Mouse (Mus musculus) left cerebral cortex, adult 9 months (tissue): ENCODE results near the gene Tfg.

ENCODE experiments used
- DNase-seq, 2 experiments: peaks; one replicate each; pipeline ENCODE4 v3.0.0; 2022; ENCODE audit warnings: low spot score in 2 of 2

Tfg gene

DNA sequence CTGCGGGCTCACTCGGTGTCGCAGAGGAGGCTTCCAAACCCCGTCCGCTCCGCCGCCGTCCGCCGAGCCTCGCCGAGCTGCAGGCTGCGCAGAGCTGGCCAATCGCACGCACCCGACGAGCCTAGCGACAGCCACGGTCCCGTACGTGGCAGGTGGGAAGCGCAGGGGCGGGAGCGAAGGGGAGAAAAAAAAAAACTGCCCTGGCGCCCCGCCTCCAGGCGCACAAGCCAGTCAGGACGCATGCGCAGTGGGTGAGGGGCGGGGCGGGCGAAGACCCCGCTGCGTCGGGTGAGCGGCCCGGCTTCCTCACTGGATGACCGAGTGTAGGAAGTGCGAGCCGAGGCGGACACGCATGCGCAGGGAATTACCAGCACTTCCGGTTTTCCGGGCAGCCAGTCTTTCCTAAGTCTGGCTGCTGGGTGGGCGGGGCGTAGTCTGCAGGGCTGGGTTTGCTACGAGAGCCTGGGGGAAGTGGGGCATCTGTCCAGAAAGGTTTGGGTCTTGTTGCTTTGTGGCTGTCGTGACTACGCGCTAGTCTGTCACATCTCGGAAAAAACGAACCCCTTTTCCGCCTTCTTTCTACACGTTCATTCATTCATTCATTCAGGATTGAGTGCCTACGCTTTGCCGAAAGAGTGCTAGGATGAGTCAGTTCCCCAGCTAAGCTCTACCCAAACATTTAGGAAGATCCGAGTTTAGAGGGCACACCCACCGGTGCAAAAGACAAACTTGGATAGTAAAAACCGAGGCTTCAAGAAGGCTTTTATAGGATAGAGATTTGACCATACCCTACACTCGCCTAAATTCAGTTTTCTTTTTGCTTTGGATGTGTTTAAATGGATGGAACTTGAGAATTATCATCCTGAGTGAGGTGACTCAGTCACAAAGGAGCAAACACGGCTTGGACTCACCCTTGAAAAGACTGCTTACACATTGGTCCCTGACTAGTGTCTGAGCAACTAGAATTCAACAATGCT lies at the start of gene Tfg:
Gene Tfg (minus strand): TSS at position 227 of the 977 bp plus-strand sequence.
- DNase-seq, result peak; percentile 97 to 99

- DNase-seq, result no peak
Measured at GRCm38 (mm10) chr16:56729060-56729459, 11.8 kb upstream of the Tfg start.

DNA sequence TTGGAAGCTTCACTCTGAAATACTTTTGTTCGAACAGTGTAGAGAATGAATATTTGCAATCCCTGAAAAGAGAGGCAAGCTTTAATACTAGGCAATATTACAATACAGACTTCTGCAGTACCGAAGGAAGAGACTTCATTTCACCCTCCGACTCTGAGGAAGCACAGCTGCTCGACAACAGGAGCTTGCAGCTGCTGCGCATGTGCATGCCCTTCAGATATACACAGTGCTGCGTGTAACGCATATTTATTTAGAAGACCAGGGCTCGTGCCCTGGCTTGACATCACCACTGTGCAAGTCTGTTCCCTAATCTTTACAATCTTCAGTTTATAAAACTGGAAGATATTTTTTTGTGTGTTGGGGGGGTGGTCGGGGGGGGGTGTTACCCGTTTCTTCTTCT lies 7.7 kb upstream of the Tfg start:
- DNase-seq, result no peak

- DNase-seq, result no peak
Measured at GRCm38 (mm10) chr16:56722357-56722756, 5.1 kb upstream of the Tfg start.

- no peak for DNase-seq
Measured at GRCm38 (mm10) chr16:56719031-56719430, 1.8 kb upstream of the Tfg start.

DNA sequence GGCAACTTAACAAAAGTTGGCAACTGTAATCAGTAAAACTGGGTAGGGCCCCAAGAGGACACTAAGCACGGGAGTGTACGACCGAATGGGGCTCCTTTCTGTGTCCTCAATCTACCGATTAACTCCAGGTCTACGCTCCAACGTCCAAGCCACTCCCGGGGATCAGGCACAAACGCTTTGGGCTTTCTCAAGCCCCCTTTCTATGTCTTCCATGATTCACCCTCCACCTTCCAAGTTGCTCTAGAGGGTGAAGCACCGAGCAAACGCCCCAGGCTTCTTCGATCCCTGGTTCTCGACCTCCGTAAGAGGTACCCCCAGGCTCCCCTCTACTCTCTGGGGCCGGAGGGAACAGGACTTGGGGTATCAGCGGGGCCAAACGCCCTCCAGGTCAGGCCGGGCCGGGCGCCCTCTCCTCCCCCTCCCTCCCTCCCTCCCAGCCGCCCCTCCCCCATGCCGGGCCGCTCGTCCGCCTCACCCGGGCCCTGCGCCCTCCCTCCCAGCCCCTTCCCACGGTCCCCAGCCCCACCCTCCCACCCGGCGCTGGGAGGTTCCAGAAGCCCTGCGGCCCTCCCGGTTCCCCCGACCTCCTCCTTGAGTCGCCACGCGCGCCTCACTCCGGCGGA lies 582 bp downstream of the Tfg start:
- peak in 1 of 2 experiments; percentile 7 for DNase-seq

- no peak for DNase-seq
Measured at GRCm38 (mm10) chr16:56715608-56716007, 1.6 kb downstream of the Tfg start.

DNA sequence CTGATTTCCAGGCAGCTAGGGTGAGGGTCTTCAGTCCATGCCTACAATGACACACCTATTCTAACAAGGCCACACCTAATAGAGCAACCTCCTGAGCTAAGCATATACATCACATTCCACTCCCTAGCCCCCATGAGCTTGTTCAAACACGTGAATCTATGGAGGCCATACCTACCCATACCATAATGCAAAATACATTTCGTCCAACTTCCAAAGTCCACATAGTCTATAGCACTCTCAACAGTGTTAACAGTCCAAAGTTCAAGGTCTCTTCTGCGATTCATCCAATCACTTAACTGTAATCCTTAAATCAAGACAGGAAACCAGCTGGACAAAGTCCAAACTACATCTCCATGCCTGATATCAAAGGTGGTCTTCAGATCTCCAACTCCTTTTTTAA lies 7.2 kb downstream of the Tfg start:
- DNase-seq, result no peak

- no peak for DNase-seq
Measured at GRCm38 (mm10) chr16:56705731-56706130, 11.5 kb downstream of the Tfg start.

DNA sequence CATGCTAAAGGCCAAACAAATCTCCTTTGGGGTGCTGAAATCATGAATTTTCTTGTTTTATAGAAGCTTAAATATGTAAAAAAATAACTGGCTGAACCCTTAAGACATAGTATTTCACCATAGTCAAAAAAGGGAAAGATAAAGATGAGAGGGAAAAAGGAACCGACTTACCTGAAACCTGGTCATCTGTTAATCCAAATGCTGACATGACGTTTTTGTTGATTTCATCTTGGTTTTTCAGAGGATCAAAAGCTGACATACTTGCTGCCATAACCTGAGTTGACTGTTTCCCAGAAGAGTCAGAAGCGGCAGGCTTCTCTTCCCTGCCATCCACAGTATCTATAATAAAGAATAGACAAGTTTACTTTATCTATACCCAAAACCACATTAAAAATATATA lies 16.4 kb downstream of the Tfg start:
- no peak for DNase-seq

DNA sequence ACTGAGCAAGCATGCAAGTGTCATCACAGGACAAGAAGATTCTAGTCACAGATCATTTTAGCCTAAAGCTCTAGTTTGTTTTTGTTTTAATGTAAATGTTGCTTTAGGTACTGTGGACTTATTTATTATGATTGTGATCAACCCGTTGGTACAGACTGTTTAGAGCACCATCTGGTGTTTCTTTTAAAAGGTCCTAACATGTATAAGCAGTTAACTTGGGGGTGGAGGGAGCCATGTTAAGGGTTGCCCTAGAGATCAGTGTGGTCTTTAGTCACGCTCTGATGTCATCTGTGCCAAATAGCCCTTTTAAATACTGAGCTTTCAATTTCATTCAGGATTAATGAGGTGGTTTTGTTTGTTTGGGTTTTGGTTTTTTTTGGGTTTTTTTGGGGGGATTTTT lies 20.8 kb downstream of the Tfg start:
- no peak for DNase-seq

DNA sequence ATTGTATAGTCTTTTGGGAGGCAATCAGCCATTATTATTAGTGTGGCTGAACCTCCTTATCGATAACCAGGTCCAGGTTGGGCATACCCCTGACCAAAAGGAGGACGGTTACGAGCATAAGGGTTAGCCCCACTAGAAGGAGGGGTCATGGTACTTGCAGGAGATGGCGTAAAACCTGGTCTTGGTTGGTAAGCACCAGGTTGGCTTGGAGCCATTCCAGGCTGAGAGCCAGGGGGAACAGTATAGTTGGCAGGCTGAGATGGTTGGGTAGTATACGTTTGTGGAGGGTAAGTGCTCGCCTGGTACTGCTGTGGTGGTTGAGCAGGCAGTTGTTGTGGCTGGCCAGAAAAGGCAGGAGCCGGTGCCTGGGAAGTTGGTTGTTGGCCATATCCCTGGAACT lies 26.5 kb downstream of the Tfg start:
- no peak for DNase-seq

DNA sequence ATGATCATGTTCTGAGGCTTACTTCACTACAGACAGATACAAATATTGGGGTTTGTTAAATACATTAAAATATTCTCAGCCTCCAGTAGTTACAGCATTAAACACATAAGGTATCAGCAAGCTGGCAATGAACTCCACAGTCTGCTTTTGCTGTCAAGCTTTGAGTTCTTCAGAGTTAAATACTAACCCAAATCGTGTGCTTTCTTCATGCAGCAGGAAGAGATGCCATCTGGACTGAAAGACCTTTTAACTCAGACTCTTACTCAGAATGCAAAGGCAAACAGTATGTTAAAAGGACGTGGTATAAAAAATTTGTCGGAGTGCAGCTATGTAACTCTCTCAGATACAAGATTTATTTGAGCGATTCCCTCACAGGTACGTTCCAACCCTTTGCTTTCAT lies 30.5 kb downstream of the Tfg start:
- DNase-seq, result no peak

DNA sequence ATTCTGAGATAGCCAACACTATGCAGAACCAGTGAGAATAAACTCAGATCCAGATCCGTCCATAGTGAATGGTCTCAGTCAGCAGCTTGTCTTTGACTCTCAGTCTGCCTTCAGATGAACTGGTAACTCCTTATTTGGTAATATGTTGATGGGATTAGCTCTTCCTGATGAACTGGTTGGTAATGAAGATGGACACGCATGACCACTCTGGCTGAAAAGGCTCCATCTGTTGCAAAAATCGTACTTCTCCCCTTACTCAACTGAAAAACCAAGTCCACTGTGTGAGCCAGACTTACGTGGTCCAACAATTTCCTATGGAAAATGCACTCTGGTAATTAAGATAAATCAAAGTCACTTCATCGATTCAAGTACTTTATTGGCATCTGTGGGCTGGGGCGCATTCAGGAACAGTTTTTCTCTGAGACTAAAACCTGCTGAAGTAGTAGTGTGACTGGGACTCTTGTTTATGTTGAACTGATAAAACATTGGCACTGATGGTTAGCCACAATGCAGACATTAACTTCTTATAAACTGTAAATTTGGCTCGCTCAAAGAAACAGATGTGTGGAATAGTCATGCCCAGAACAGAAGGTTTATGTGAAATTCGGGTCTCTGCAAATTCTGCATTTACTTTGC lies 36.1 kb downstream of the Tfg start:
- no peak for DNase-seq

GRCm38 (mm10) chr16:56677146-56677545 lies 40.1 kb downstream of the Tfg start:
- DNase-seq, result peak in 1 of 2 experiments; percentile 50

DNA sequence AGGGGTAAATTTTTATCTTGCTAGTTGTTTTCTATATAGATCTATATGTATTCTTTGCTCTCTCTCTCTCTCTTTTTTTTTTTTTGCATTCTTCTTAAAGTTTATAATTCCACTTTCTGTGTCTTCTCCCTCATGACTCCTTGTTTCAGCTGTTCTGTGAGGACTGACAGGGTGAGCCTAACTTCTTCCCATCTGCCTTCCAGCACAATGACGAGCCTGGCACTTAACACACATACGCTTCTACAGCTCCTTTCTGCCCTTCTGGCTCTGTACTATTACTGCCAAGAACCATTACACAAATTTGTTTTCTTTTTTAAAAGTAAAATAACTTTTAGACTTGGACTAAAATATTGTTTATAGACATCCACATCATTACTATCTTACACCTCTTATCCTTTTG lies 43.8 kb downstream of the Tfg start:
- no peak for DNase-seq

DNA sequence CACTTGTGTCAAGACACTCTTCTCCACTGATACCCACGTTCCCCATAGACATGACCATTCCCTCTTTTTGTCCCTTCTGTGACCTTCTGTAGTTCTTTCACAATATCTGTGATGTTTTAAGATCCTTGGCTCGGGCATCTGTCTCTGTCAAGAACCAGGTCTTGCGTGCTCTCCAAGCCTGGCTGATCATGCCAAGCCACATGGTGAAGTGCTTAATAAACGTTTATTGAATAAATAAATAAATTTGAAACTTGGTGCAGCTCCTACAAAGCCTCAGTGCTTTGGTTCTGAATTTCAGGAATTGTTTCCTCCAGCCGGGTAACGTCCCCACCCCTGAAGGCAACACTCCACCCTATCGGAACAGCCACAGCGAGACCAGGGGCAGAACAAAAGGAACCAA lies 46.3 kb downstream of the Tfg start:
- DNase-seq, result no peak

DNA sequence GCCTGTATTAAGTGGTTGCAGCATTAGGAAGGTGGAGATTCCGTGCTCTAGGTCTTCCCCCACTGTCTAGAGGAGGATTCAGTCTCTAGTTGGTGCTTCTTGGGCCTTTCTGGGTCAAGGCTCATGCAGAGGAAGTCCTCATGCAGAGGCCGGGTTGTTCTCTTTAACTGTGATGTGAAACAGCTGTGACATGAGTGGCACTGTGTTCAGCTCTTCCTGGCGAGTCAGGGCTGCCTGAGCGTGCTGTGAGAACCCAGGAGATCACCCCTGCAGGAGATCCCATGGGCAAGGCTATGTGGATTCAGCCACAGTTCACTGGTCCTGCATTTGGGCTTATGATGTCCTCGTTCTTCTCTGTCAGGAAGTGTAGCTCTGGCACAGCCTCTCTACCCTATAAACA lies 47.7 kb downstream of the Tfg start:
- DNase-seq, result no peak

DNA sequence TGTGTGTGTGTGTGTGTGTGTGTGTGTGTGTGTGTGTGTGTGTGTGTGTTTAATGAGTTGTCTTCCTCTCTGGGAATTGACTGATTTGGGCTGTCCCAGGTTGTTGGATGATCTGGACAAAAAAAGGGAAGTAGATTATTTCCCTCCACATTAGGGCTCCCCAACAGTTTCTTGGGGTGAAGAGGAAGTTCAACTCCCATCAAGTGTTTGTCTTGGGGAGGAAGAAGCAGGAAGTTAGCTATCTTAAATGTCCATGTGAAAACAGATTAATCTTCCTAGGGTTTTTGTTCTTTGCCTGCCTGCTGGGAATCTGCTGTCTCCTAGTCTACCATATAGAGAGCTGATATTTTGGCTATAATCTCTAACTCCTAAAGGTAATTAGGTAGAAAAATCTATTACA lies 58.4 kb downstream of the Tfg start:
- DNase-seq, result no peak

GRCm38 (mm10) chr16:56655193-56655910 lies 61.9 kb downstream of the Tfg start:
- no peak for DNase-seq

DNA sequence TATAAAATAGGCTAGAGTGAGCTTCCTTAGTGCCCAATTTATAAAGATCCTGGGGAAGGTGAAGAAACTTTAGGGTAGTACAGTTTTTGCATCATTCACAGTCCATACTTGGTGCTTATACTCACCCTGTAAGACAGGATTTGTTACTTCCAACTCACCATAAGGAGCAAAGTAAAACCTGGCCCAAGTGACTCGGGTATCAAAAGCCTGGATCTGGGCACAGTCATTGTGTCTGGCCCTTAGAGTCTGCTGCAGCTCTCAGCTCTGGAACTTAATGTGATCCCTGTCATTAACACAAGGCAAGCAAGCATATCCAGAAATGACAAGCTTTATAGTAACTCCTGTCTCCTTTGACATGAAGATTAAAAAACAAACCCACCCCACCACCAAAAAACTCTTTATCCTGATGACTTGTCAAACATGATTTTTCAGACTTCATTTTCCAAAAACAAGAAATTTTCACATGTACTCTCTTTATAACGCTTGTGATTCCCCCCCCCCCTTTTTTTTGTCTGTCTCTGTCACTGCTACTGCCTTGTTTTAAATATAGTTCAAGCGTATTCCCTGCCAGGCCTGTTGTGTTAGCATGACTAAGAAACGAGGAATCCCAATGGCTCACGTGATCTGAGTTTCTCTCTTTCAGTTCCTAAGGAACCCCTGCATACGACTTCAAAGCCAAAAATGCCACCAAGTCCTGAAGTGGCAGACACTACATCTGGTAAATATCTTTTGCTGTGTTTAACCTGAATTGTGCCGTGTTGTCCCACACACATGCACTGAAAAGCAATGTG lies 70.7 kb downstream of the Tfg start:
- DNase-seq, result no peak
